Mouse (Mus musculus) kidney, postnatal 0 days (tissue): ENCODE data around the gene Agtpbp1. TPM values are rescaled to one million over a fixed set of nuclear protein-coding genes. Genes with fewer than 3 reads are reported as not detected.
A peak's percentile ranks its signal among the peaks of the same experiment; 100 is the strongest.

ENCODE experiments used
- ATAC-seq: fragments of 200-750 bp; cut with Nextera tagmentation; replicated peaks from 2 replicates; pipeline ENCODE4 v1.8.0; 2017; ENCODE audit warnings: low read depth, moderate number of reproducible peaks, moderate TSS enrichment, moderate library complexity; ENCODE audit not compliant: low FRiP score
- DNase-seq: peaks from one replicate; pipeline ENCODE4 v3.0.0-alpha.2; 2016; ENCODE audit warnings: low spot score
- H3K27ac ChIP-seq: fragments of 300-500 bp; sonication (generic); 2 replicates; pipeline ENCODE4 v1.5.1; 2014; ENCODE audit warnings: mild to moderate bottlenecking
- H3K27me3 ChIP-seq: fragments of 300-500 bp; sonication (generic); 2 replicates; pipeline ENCODE4 v1.6.1; 2014; ENCODE audit warnings: low read length, mixed read lengths; ENCODE audit not compliant: insufficient read depth
- H3K36me3 ChIP-seq: fragments of 300-500 bp; sonication (generic); 2 replicates; pipeline ENCODE4 v1.6.1; 2014; ENCODE audit warnings: low read length, mixed read lengths; ENCODE audit not compliant: insufficient read depth
- H3K4me1 ChIP-seq: fragments of 300-500 bp; sonication (generic); replicated peaks from 2 replicates; pipeline ENCODE4 v1.6.1; 2014; ENCODE audit warnings: antibody characterized with exemption, low read length, mixed read lengths; ENCODE audit not compliant: insufficient read depth
- H3K4me2 ChIP-seq: fragments of 300-500 bp; sonication (generic); 2 replicates; pipeline ENCODE4 v1.6.1; 2014; ENCODE audit warnings: mild to moderate bottlenecking, low read length, moderate library complexity, mixed read lengths
- H3K4me3 ChIP-seq: fragments of 300-500 bp; sonication (generic); replicated peaks from 2 replicates; pipeline ENCODE4 v1.5.1; 2014; ENCODE audit warnings: low read depth, low read length
- H3K9ac ChIP-seq: fragments of 300-500 bp; sonication (generic); 2 replicates; pipeline ENCODE4 v1.6.1; 2014; ENCODE audit warnings: low read depth, low read length
- H3K9me3 ChIP-seq: fragments of 300-500 bp; sonication (generic); replicated peaks from 2 replicates; pipeline ENCODE4 v1.6.1; 2016; ENCODE audit warnings: low read length, inconsistent platforms, mixed read lengths
- CTCF ChIP-seq: IDR thresholded peaks from 2 replicates; pipeline ENCODE4 v1.5.1; 2016; ENCODE audit warnings: antibody characterized with exemption, low read depth, mild to moderate bottlenecking, moderate library complexity
- WGBS: fragments of 180-500 bp; shearing (Covaris S2); extraction: QIAGEN DNeasy Blood & Tissue Kit; methylation state at CpG from one replicate; pipeline ENCODE4 v1.1.7; 2014; 5-methylcytosine and 5-hydroxymethylcytosine counted together
- polyA plus RNA-seq: library from polyadenylated mRNA; unstranded; fragments of >200 nt; fragmentation: Nextera tagmentation; extraction: Ambion mirVana; gene quantifications from 2 replicates; pipeline ENCODE4 v1.2.1, GENCODE M21; 2015

Agtpbp1 gene
- polyA plus RNA-seq, 1 experiment from 2014 or later, result 10.1 TPM

- no peak overlapping the region for H3K9ac ChIP-seq
- 84% methylated on average over 14 of the region's 14 CpGs for WGBS
Observed at GRCm38 (mm10) chr13:59402026-59402775, 182.8 kb downstream of the Agtpbp1 start.

GRCm38 (mm10) chr13:59397571-59397970 is 187.5 kb downstream of the Agtpbp1 start:
- H3K4me2 ChIP-seq, result no peak overlapping the region

More at GRCm38 (mm10) chr13:59402026-59402775, 182.8 kb downstream of the Agtpbp1 start:
- Histone ChIP-seq H3K27me3 (no peaks in the 10 kb centered on the region), H3K4me2 (no peak overlapping the region), H3K9me3 (no peaks in the 10 kb centered on the region), H3K4me3 (no peak overlapping the region), H3K4me1 (no peaks in the 10 kb centered on the region), H3K27ac (no peak overlapping the region), H3K36me3 (no peaks in the 10 kb centered on the region)
- DNase-seq (no peak), ATAC-seq (no peak)
- TF ChIP-seq CTCF, result no peak

More at GRCm38 (mm10) chr13:59397571-59397970, 187.5 kb downstream of the Agtpbp1 start:
- DNase-seq, result peak; percentile 59
- no peak overlapping the region for H3K9ac ChIP-seq
- H3K36me3 ChIP-seq, result no peaks in the 10 kb centered on the region
- ATAC-seq, result no peak
- H3K27me3 ChIP-seq, result no peaks in the 10 kb centered on the region
- H3K9me3 ChIP-seq, result no peaks in the 10 kb centered on the region
- no peaks in the 10 kb centered on the region for H3K4me1 ChIP-seq
- 28% methylated on average over 3 of the region's 3 CpGs for WGBS
- TF ChIP-seq CTCF, result peak; percentile 87
- H3K4me3 ChIP-seq, result no peak overlapping the region
- no peak overlapping the region for H3K27ac ChIP-seq

Other genes with a start within 250 kb of the Agtpbp1 start
- 87.2 and 91.9 TPM in 2 replicates for gene Naa35, start within 50 bp of the Agtpbp1 start, polyA plus RNA-seq
- 22.9 and 23.0 TPM in 2 replicates for gene Golm1, start 90.6 kb upstream of the Agtpbp1 start, polyA plus RNA-seq
- gene 4921517D22Rik, start 108.9 kb upstream of the Agtpbp1 start, polyA plus RNA-seq, result not detected in 2 replicates
- gene Spata31d1a, start 125.1 kb upstream of the Agtpbp1 start, polyA plus RNA-seq, result 0.19 TPM in 1 of 2 replicates, not detected in the other
- gene Spata31d1b, start 127.1 kb upstream of the Agtpbp1 start, polyA plus RNA-seq, result not detected in 2 replicates
- not detected in 2 replicates for gene Spata31d1d, start 146.5 kb upstream of the Agtpbp1 start, polyA plus RNA-seq
- not detected in 2 replicates for gene 1700014D04Rik, start 161.5 kb upstream of the Agtpbp1 start, polyA plus RNA-seq
- 148 and 153 TPM in 2 replicates for gene Isca1, start 184.6 kb upstream of the Agtpbp1 start, polyA plus RNA-seq
- gene Gm49354, start 197.0 kb upstream of the Agtpbp1 start, polyA plus RNA-seq, result not detected in 2 replicates
- 34.7 and 38.7 TPM in 2 replicates for gene Tut7, start 237.9 kb upstream of the Agtpbp1 start, polyA plus RNA-seq